Mouse (Mus musculus): ENCODE measurements around the gene Pacs2. TPM values are rescaled to one million over a fixed set of nuclear protein-coding genes. Genes with fewer than 3 reads are reported as not detected.
A peak's percentile ranks its signal among the peaks of the same experiment; 100 is the strongest.

Pacs2 gene
- total RNA-seq, 2 experiments from 2014 or later, result 39.7 to 46.3 TPM

DNA sequence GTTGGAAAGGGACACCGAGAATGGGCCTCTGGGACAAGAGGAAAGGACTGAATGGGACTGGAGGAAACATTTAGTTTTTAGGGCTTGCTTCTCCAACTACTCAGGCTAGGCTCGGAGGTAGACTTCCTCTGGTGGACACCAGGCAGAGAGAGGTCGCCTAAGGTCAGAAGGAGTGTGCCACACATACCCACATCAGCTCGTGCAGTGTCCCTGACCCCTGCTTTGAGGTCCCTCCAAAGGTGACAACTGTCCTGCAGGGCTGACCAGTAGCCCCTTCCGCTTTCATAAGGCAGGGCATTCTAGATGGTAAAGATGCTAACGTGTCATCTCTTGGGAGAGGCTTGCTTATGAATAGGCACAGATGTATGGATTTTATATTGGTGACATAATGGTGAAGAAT lies 61.2 kb downstream of the Pacs2 start:
- peak in 1 of 2 experiments; percentile 14 for DNase-seq

DNA sequence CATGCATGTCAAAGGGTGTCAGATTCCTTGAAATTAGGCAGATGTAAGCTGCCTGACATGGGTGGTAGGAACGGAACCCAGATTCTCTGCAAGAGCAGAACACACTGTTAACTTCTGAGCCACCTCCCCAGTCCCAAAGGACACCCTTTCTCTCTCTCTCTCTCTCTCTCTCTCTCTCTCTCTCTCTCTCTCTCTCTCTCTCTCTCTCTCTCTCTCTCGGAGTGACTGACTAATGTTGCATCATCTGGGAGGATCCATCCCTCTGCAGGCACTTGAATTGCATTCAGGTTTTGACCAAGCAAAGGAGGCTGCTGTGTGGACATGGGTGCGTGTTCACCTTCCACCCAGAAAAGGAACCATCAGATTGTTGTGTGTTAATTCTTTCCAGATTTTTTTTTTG lies 73.0 kb downstream of the Pacs2 start:
- DNase-seq, result no peak

DNA sequence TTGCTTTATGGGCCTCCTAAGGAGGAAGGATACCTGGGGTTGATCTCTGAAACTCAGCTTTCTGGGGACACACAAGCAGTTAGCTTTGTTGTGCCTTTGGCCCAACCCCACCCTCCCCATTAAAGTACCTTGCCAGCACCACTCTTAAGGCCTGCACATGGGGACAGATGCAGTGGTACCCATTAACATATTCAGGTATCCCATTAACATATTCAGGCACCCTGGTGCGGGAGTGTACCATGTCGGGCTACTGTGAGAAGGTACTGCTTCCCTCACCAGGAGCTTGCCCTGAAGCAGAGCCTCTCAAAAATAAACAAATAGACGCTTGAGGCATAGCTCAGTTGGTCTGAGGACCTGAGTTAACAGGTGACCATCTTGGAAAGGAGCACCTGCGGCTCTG lies 73.7 kb downstream of the Pacs2 start:
- DNase-seq, result no peak

DNA sequence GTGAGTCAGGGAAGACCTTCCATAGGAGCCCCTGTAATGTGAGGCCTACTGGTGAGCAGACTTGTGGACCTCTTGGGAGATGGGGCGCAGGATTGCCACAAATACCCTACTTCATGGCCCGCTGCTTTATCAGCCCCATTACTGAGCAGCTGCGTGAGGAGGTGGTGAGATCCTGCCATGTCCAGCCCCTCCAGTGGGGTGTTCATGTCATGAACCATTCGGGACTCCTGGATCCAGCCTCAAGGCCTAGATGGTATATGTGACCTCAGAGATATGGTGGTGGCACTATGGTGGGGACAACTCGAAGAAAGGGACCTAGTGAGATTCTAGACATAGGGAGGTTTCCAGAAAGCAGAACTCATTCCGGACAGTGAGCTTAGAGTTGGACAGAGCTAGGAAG lies 74.8 kb downstream of the Pacs2 start:
- DNase-seq, result no peak

DNA sequence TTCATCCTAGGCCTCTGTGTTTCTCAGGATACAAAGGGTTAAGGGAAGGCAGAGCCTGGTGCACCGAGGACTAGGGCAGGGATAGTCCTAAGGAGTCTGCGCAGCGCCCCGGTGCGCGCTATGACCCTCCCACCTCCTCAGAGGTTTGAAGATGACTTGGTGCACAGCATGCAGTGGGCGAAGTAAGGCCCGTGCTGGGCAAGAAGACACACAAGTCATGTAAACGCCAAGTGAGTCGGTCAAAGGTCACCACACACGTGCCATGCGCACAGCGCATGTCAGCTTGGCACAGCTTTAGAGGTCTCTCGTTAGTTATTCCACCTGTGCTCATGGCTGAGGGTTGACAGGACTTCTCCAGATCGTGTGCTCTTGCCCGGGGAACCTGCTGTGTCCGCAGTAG lies 75.7 kb downstream of the Pacs2 start:
- no peak for DNase-seq

DNA sequence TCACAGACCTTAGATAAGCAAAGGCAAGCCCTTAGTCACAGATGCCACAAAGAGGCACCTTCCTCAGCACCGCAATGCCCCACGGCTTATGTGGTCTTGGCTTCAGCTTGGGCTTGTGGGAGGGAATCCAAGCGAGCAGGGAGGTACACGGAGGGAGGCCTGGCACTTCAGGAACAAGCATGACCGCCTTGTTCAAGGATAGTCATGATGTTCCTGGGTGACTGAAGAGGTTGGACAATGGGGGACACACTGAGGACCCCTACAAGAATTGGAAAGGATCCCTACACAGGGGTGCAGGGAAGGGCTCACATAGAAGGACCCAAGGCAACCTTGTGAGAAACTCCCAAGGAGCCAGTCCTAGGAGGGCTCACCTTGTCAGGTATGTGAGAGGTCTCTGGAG lies 82.7 kb downstream of the Pacs2 start:
- no peak for DNase-seq

DNA sequence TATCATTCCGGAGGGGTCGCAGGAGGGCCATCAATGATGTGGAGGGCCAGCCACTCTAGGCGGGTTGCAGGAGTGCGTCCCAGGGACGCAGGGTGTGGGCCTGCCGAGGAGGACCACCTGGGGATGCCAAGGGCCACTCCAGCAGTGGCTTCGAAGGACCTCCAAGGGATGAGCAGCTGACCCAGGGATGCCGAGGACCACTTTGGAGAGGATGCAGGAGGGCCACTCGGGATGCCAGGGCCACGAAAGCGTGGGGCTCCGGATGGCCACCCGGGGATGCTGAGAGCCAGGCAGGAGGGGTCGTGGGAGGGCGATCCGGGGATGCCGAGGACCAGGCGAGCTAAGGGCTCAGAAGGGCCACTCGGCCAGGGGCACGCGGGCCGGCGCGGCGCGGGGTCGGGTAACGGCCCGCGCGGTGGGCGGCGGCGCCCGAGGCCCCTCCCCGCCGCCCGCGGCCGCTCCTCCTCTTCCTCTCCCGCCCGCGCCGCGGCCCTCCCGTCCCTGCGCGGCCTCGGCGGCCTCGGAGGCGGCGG lies 83.5 kb downstream of the Pacs2 start, which contains the start of gene Mta1:
TSS of gene Mta1 (plus strand) at position 530 of the 533 bp plus-strand sequence.
- DNase-seq, result peak; percentile 67 to 84

DNA sequence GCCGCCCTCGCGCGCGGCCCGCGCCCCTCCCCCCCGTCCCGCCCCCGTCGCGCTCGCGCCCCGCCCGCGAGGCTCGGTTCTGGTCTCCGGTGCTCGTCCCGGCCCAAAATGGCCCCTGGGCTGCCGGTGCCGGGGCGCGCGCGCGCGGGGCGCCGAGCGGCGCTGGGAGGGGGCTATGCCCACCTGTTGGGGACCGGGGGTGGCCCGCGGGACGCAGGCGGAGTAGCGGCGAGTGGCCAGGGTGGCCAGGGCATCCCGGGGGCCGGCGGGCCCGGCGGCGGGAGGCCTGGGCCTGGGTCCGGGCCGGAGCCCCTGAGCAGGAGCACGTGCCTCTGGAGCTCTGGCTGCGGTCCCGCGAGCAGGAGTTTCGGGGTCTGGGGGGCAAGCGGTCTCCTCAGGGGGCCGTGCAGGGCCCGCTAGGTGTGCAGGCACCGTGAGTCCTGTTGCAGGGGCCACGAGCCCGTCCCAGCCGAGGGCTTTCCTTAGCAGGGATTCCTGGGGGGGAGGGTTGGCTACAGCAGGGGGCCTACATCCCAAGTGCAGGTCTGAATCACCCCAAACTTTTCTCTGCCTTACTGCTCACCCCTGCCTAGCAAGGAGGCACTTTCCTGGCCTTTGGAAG lies 84.3 kb downstream of the Pacs2 start:
- DNase-seq, result peak; percentile 43 to 58

DNA sequence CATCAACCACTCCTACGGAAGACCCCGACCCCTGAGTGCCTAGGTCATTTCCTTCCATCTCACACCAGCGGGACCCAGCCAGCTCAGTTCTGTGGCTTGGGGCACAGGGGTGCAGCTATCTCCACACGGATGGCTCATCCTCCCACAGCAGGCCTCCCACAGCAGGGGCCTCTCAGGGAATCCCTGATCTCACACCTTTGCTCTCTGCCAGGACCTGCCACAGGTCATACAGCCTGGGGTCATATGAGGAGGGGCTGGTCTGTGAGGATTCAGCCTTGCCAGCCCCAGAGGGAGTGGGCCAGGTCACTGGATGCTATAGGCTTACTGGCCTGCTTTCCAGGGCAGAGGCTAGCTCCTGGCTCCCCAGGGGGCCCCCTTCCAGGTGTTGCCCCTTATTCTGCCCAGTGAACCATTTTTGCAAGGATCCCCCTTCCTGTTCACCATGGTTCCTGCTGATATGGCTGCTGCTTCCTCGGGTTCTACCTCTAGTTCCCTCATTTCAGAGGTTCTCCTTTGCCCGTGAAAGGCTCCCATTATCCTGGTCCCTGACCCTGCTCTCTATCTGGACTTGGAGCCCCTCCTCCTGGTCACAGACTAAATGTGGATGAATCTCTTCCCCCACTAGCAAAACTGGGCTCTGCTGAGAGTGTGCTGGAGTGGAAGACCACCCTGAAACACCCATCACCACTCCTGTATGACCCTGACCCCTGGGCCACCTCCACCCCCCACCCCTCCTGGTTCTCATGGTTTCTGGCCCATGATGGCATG lies 85.3 kb downstream of the Pacs2 start:
- DNase-seq, result no peak

DNA sequence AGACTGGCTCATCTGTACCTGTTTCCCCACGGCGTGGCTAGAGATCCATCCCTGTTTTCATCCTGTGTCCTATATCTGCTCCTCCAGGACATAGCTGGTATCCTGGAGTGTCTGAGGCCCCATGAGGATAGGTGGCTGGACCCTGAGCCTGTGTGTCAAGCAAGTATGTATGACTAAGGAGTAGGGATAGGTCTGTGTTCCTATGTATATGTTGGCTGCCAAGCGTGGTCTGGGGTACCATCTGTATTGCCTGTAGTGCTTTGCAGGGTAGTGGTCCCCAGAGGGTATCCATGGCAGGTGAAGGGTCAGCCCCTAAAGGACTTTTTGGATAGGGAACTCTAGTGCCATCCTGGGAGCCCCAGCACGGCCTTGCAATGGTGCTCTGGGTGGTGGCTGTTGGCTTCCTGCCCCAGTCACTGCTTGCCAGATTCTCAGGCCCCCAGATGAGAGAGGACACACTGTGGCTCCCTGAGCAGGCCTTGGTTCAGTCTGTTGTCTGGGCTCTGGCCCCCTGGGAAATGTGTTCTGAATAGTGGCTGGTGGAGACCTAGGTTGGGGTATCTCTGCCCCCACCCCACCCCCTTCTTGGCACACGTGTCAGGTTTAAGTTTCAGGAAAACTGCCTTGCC lies 86.3 kb downstream of the Pacs2 start:
- DNase-seq, result peak; percentile 75 to 81

DNA sequence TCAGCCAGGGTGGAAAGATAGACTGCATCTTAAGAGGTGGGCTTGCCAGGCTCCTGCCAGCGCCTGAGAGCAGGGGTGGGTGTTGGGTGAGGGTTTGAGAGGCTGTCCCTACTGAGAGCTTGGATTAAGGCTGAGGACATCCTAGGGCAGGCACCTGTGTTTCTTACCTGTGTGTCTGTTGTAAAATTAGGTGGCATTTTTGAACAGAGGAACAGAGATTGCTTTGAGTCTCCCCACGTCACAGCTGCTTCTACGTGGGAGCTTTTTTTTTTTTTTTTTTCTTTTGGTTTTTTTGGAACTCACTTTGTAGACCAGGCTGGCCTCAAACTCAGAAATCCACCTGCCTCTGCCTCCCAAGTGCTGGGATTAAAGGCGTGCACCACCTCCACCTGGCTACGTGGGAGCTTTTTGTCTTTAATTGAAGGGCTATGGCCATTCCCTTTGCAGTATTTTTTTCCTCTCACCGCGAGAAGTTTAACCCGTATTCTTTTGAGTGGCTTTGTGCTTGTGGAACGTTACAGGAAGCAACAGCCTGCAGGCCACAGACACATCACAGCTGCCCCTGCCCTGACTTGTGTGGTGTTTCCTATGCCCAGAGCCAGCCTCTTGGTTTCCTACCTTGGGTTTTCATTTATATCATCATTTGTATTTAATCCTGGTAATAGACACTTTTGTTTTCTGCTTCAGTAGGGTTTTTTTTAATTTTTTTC lies 87.1 kb downstream of the Pacs2 start:
- no peak for DNase-seq

DNA sequence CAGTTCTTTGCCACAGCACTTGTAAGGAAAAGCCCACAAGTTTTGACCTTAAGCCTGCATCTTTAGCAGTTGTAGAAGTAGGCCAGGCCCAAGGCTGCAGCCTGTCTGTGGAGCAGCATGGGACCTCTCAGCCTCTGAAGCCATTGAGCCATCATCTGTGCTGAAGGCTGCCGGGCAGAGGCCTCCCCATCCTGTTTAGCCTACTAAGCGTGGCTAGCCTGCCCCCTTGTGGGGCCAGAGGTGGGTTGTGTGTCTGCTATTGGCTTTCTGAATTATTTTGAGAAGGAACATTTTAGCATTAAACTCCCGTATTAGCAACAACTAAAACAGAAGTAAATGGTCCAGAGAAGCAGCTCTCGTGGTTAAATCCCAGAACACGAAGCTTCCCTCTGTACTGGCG lies 88.2 kb downstream of the Pacs2 start:
- DNase-seq, result peak; percentile 83 to 84

DNA sequence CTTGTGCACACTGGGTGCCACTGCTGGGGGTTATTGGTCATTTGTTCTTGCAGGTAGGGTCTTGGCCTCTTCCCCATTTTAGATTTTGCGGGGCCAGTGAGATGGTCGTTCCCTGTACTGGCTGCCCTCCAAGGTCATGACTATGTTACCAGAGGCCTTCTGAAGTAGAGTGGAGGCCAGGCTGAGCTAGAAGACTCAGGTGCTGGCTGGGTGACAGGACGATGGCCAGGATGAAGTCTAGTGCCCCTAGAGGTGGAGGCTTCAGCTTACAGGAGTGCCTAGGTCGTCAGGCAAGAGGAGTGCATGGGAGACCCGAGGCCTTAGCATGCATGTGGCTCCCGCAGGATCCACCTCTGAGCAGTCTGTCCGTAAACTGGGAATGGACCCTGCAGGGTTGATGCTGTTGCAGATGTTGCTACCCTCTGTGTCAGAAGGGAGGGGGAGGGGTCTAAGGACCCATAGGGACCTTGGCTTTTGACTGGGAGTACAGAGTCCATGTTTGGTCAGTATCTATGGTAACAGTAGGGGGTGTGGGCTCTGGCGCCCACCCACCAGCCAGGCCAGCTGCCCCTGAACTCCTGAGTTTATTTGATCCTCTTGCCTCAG lies 89.6 kb downstream of the Pacs2 start:
- DNase-seq, result peak; percentile 47 to 55

DNA sequence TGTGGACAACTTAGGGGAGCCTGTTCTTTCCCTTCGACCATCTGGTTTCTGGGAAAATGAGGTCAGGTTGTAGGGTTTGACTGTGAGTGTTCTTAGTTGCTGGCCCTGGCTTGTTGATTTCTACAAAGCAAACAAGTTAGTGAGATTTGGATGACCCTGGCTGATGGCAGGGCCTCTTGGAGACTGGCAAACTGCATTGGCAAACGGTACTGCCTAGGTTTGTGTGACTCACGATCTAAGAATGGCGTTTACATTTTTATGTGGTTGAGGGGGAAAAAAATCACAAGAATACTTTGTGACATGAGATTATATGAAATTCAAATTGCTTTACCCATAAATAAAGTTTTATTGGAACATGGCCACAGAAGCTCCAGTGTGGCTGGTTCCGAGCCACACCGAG lies 92.1 kb downstream of the Pacs2 start:
- DNase-seq, result peak; percentile 39 to 58

DNA sequence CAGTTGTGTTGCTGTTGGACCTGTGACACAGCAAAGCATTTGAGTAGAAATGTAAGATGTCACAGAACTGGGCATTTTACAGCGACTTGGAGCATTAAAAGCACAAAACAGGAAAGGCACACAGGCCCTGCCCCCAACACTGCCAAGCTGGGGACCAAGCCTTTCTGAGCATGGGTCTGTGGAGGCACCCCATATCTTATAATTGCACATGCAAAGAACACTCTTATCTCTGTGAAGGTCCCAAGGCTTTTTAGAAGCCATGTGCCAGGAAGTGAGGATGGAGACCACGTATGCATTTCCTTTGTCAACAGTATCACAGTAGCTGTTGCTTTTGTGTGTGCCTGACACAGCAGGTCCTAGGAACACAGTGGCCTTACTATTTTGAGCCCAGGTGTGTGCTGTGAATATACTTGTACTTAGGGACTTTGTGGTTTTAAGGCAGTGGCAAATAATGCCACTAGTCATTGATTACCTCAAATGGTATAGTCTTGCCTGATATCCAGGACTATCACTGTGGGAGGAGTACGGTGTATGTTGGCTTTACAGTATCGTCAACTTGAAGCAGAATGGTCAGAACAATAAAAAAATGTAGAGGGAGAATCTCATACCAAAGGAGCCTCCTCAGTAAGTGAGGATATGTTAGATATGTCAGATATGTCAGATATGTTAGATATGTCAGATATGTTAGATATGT lies 93.3 kb downstream of the Pacs2 start:
- DNase-seq, result no peak

DNA sequence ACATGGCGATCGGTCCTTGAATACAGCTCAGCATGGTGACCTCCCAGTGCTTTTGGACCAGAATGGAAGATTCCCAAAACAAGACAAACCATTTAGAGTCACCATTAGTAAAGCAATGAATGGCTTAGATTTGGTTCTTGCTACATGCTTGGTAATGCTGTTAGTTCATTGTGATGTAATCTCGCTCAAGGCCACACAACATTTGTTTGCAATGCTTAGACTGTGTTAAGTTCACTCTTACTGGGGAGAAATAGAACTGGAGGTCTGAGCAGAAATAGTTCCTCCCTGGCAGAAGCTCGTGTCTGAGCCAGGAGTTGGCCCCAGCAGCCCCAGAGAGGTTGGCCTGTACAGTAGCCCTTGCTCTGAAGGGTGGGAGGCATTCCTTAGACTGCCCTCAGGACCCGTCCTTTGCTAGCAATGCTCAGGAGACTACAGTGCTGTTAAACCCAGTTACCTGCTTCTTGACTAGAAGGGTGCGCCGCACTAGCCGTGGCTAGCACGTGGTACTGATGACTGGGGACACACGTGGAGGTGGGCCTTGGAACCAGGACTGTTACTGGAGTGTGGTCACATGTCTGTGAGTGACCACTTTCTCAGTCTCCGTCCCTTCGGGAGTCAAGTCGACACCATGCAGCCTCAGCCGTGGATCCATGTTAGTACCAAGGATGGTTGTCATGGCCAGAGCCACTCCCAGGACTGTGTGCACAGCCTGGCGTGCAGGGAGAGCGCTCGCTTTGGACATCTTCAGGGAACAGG lies 94.4 kb downstream of the Pacs2 start:
- DNase-seq, result no peak

DNA sequence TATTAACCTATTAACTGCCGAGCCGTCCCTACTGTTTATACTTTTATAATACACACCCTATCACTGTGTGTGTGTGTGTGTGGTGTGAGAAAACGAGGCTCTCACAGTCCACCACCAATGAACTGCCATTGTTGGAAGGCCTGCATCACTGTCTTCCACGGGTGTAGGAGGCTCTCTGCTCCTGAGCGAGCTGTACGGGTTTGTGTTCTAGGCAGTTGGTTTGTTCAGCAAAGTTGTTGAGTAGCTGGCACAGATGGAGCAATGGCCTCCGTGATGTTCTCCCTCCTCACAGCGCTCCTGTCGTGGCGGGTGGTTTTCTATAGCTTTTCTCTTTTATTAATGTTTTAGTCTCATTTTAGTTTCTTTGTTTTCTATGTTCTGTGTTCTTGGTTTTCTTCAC lies 95.5 kb downstream of the Pacs2 start:
- DNase-seq, result no peak

DNA sequence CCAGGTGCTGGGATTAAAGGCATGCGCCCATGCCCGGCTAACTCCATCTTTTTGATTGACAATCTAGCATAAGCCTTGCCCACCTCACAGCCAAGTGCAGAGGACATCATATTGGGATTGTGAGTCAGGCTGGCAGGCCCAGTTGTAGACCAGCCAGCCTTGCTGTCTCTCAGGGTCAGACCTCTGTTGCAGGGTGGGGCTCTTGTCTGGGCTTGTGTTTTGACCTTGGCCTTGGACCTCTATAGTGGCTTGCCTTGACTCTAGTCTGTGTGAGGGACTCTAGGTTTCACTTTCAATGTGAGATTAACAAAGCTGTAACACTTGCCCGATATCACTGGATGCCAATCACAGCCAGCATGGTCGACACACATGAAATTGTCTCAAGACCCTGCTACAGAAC lies 99.8 kb downstream of the Pacs2 start:
- peak; percentile 47 to 70 for DNase-seq

DNA sequence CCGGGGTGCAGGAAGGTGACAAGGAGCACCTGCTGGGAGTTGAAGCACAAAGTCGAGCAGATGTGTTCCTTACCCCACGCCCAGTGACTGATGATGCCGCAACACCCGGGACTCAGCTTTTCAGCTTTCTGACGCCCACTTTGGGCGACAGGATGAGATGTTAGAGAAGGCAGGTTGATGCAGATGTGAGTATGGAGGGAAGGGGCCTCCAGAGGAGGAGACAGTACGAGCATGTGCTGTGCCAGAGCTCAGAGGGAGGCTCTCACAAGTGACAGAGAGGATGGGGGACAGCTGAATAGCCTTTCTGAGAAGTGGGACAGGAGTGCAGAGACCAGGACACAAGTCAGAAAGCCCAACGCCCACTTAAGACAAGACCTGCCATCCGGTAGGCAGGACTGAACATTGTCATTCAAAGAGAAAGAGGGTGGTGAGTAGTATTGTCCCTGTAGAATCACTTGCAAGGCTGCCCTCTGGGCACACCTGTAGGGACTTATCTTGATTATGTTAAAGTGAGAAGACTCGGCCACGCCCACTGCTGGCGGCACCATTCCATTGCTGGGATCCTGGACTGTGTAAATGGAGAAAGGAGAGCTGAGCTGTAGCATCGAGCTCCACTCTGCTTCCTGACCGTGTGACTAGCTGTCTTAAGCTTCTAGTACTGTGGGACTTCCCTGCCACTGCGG lies 100.7 kb downstream of the Pacs2 start:
- DNase-seq, result no peak

All from adrenal gland, postnatal 36 days (tissue).